Mouse (Mus musculus) layer of hippocampus, adult 9-11 months (tissue): ENCODE data around the gene Bcorl1.

Experiments used
- DNase-seq: peaks from one replicate; pipeline ENCODE4 v3.0.0; 2022

The Bcorl1 gene

GRCm38 (mm10) chrX:48341141-48341540 is at the start of gene Bcorl1:
Bcorl1 (plus strand) TSS chrX:48341358.
- peak; percentile 8 for DNase-seq

DNA sequence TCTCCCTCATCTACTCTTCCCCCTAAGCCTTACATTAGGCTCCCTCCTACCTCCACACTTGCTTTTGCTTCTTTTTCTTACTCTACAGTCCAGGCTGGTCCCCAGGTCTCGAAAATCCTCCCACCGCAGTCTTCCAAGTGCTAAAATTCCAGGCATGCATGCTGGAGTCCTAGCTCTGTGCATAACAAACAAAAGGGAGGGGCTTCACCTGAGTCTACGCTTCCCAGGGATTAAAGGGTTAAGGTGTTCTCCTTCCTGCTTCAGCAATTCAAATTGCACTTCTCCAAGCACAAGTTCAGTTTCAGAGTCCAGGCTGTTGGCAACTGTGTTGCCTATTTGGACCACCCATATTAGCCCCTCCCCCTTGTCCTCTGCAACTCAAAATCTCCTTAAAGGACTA is 49.7 kb upstream of the Bcorl1 start:
- no peak for DNase-seq

GRCm38 (mm10) chrX:48305356-48305755 is 35.8 kb upstream of the Bcorl1 start:
- no peak for DNase-seq

GRCm38 (mm10) chrX:48310706-48311517 is 30.2 kb upstream of the Bcorl1 start:
- no peak for DNase-seq

DNA sequence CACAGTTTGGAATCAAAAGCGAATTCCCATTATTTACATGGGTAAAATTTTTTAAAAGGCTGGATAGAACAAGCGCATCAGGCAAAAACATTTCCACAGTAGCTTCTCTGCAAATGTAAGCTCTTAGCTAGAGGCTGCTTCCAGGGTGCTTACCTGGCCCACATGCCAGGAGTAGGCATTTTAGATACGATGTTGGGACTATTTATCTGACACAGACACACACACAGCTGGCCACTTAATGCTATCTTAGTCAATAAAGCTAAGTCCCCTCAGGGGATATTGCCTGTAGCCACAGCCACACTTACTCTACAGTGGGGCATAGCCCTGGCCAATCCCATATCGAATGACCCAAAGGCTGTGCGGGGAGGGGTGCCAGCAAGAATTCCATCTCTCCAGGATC is 29.4 kb upstream of the Bcorl1 start:
- DNase-seq, result no peak

DNA sequence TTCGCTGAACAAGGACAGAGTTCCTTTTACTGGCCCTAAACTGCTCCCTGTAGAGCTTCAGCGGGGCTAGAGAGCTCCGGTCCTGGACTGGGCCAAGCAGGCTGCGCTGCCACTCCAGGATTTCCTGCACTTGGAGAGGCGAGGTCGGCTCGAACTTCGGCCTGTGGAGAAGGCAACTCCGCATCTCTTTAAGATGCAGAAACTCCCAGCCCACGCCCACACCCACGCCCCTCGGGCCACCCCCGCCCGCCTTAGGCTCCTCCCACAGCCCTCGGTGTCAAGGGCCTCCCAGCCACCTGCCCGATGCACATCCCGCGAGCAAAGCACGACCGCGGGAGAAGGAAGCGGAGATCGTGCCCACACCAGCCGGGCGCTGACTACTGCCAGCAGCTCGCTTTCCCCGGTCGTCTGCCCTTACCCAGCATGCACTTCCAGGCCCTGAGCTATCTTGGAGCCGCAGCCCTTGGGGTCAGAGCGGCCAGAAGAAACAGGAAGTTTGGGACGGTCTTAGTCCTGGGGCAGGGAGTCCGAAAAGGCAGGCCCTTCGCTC is 26.6 kb upstream of the Bcorl1 start:
- DNase-seq, result peak; percentile 59

- no peak for DNase-seq
Measured at GRCm38 (mm10) chrX:48317444-48317843, 23.7 kb upstream of the Bcorl1 start.

GRCm38 (mm10) chrX:48318194-48318593 is 23.0 kb upstream of the Bcorl1 start:
- no peak for DNase-seq

DNA sequence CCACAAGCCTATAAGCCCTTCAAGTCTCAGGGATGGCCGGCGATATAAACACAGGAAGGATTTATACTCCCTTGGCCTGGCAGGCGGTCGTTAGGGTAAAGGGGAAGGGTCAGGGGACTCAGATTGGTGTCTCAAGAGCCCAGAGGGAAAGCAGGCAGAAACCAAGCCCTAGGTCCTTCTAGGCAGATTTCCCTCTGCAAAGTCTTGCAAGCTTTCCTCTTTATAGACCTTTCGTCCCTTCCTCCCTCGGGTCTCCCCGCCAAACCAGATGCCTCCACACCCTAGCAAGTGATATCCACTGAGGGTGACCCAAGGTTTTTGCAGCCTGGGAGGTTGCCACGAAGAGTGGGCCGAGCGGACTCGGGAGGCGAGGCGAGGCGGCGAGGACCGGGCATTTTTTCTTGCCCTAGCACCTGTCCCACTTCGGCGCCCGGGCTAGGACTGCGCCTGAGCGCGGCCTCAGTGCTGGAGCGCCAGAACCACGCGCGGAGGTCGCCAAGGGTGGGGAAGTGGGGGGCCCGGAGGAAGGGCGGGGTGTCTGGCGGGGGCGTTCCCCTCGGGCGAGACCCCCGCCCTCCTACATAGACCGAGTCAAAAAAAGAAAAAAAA is 613 bp upstream of the Bcorl1 start:
- no peak for DNase-seq

GRCm38 (mm10) chrX:48341621-48342161 is 533 bp downstream of the Bcorl1 start:
- DNase-seq, result peak; percentile 14

DNA sequence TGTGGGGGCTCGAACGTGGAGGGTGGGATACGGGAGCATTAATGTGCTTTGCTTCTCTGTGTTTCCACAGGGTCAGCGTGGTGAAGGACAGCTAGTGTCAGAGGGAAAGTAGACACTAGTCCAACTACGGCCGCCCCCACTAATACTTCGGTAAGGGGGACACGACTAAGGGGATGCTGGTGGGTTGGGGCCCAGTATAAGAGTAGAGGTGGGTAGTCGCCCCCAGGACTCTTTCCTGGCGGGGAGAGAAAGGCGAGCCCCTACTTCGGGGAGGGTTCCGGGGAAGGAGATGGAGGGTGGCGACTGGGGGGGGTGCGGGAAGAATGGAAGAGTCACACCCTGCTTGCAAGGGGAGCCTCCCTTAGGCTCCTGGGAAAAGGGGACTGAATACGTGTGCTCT is 1.6 kb downstream of the Bcorl1 start:
- DNase-seq, result no peak

- peak; percentile 96 for DNase-seq
Measured at GRCm38 (mm10) chrX:48343461-48343952, 2.3 kb downstream of the Bcorl1 start.

- no peak for DNase-seq
Measured at GRCm38 (mm10) chrX:48343966-48344642, 2.9 kb downstream of the Bcorl1 start.

GRCm38 (mm10) chrX:48344643-48345384 is 3.7 kb downstream of the Bcorl1 start:
- peak; percentile 2 for DNase-seq

DNA sequence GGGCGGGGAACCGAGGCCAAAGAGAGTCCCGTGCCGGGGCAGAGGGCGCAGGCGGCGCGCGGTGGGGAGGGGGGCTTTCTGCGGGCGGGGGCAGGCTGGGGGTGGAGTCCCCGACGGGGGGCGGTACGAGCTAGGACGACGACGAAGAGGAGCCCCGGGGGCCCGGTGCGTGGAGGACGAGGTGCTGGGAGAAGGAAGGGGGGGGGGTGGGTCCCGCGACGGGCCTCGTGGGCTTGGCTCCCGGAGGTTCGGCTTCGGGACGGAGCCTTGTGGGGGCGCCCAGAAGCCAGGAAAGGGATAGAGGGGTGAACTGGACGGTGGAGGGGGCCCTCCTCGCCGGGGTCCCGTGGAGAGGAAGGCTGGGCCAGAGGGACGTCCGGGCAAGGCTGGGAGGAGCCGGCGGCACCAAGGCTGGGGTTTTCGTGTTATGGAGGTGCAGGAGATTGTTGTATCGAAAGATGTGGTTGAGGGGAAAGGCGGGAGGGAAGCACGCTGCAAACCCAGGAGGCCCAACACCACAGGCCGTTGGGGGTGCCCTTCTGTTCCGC is 4.3 kb downstream of the Bcorl1 start:
- no peak for DNase-seq

- no peak for DNase-seq
Measured at GRCm38 (mm10) chrX:48355346-48355745, 14.2 kb downstream of the Bcorl1 start.

DNA sequence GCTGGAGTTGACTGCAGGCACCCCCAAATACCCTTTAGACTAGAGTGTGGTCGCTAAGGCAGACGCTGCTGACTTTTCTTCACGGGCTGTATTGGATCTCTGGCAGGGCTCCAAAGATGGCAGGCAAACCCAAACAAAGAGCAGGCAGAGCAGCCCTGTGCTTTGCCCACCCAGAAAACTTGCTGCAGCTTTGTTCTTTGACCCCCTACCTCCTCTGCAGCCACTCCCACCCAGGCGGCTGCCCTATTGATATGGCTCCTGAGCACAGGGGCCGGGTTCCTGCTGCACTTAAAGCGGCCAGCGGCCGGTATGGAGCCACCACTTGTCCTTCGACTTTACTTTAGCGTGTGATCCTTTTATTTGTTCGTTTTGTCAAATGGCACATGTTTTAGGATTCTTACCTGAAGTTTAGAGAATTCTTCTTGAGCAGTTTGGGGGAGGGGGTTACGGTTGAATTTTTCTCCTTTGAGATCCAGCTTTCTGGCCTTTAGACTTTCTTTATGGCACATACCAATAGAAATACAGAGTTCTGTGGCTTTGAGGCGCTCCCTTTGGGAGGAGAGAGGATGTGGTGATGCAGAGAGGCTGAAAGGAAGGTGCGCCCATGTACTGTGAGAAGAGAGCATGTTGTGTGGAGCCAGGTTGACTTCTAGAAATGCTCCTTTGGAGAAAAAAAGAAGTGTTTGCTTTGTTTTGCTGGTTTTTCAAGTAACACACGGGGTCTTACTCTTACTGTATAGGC is 24.8 kb downstream of the Bcorl1 start:
- no peak for DNase-seq

DNA sequence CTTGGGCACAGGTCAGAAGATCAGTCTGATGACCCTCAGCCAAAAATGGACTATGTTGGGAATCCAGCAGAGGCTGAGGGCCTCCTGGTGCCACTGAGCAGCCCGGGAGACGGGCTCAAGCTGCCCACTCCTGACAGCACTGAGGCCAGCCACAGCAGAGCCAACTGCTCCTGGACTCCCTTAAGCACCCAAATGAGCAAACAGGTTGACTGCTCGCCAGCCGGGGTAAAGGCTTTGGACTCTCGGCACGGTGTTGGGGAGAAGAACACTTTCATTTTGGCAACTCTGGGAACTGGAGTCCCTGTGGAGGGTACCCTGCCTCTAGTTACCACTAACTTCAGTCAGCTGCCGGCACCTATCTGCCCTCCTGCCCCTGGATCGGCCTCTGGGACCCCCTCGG is 26.7 kb downstream of the Bcorl1 start:
- no peak for DNase-seq

DNA sequence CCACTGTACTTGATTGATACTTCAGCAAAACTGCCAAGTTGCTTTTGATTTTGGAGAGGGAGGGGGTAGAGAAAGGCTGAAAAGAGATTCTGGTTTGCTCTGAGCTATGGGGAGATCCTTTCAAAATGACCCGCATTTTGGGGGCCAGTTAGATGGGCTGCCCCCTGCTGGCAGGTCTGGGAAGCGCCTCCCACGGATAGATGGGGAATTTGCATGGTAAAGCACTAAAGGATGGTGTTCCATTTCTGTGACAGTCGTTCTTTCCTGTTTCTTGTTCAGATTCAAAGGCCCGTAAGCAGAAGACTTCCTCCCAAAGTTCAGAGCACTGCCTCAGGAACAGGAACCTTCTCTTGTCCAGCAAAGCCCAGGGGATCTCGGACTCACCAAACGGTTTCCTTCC is 42.5 kb downstream of the Bcorl1 start:
- no peak for DNase-seq

DNA sequence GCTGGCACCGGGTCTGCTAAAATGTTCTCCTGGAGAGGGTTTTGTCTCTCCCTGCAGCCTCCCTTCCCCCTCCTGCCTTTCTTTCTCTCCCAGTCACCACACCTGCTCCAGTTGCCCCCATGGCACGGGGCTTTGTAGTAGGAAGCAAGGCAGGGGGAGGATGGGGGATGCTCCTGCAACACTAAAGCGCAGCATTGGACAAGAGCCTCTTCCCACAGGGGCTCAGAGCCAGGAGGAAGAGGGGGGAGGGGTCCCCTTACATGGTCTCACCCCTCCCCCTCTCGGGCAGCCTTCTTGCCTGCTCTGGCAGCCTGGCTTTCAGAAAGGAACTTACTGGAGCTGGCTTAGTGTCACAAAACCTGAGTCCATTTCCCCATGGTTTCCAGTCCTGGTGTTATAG is 44.8 kb downstream of the Bcorl1 start:
- no peak for DNase-seq

DNA sequence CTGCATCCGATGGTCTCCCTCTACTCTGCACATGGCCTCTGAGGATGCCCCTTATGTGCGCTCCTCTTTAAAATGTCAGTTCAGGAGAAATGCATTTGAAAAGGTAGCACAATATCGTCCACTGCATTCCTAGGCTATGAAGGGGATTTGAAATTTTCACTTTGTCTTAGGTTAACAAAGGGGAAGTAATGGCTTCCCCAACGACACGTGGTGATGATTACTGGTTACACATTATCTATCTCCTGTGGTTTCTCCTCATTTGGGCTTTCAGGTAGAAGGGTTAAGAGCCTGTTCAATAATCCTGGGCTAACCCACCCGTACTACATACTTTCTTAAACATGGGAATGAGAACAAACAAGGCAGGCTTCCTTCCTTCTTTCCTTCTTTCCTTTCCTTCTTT is 48.2 kb downstream of the Bcorl1 start:
- no peak for DNase-seq
